Mouse (Mus musculus) CH12.LX (cell line): ENCODE data around the gene Adam15. TPM values are rescaled to one million over a fixed set of nuclear protein-coding genes. Genes with fewer than 3 reads are reported as not detected.

Experiments used
- DNase-seq: peaks from one replicate; pipeline ENCODE4 v3.0.0-alpha.2; 2013; ENCODE audit errors: extremely low read depth
- H3K27ac ChIP-seq: 2 replicates; pipeline ENCODE4 v1.5.1; 2012; ENCODE audit warnings: low read depth, mild to moderate bottlenecking, control low read depth, moderate library complexity; ENCODE audit not compliant: insufficient read depth
- H3K27me3 ChIP-seq: replicated peaks from 2 replicates; pipeline ENCODE3; 2012; ENCODE audit warnings: inconsistent platforms
- H3K36me3 ChIP-seq, 2 experiments: replicated peaks in 1 of 2; 2 replicates each; pipeline versions ENCODE3 to v1.6.1; 2012; ENCODE audit warnings: inconsistent platforms in 1 of 2, low read length in 1 of 2, mild to moderate bottlenecking in 1 of 2, mixed read lengths in 1 of 2, moderate library complexity in 1 of 2; ENCODE audit not compliant: control insufficient read depth in 1 of 2, insufficient read depth in 1 of 2
- H3K4me1 ChIP-seq, 2 experiments: 2 replicates each; pipeline ENCODE4 v1.6.1; 2012; ENCODE audit warnings: inconsistent platforms in 1 of 2, moderate library complexity in 1 of 2; ENCODE audit not compliant: insufficient read depth in 2 of 2, control insufficient read depth in 1 of 2
- H3K4me2 ChIP-seq: 2 replicates; pipeline ENCODE4 v1.6.1; 2012; ENCODE audit warnings: low read depth, mild to moderate bottlenecking, control low read depth; ENCODE audit not compliant: poor library complexity, insufficient read depth, severe bottlenecking
- H3K4me3 ChIP-seq, 3 experiments: fragments of 150-350 bp in 1 of 3; sonication (generic) in 1 of 3; replicated peaks in 1 of 3; 2 replicates each; pipeline versions ENCODE3 to v1.5.1; 2011 to 2012; ENCODE audit warnings: low read depth in 2 of 3, low read length in 2 of 3, mild to moderate bottlenecking in 2 of 3, moderate library complexity in 2 of 3, control low read depth in 1 of 3, improper control_type of control experiment in 1 of 3, inconsistent platforms in 1 of 3, mixed read lengths in 1 of 3; ENCODE audit not compliant: poor library complexity in 1 of 3
- H3K79me2 ChIP-seq: replicated peaks from 2 replicates; pipeline ENCODE4 v1.6.1; 2012; ENCODE audit warnings: mild to moderate bottlenecking, moderate library complexity; ENCODE audit not compliant: control insufficient read depth, poor library complexity, insufficient read depth, severe bottlenecking; ENCODE audit errors: extremely low read depth
- H3K9ac ChIP-seq: 2 replicates; pipeline ENCODE4 v1.6.1; 2012; ENCODE audit warnings: low read depth, mild to moderate bottlenecking, control low read depth, moderate library complexity; ENCODE audit not compliant: insufficient read depth
- H3K9me3 ChIP-seq: replicated peaks from 2 replicates; pipeline ENCODE3; 2012; ENCODE audit warnings: low read length, inconsistent platforms, mixed read lengths
- CTCF ChIP-seq, 2 experiments: IDR thresholded peaks in 1 of 2; conservative IDR thresholded peaks in 1 of 2; 2 replicates each; pipeline ENCODE4 v1.5.1; 2011 to 2012; ENCODE audit warnings: low read depth in 2 of 2, low read length in 2 of 2, improper control_type of control experiment in 1 of 2, inconsistent platforms in 1 of 2, mild to moderate bottlenecking in 1 of 2, moderate library complexity in 1 of 2
- EP300 ChIP-seq: IDR thresholded peaks from 2 replicates; pipeline ENCODE4 v1.6.1; 2011; ENCODE audit warnings: low read length, improper control_type of control experiment
- ETS1 ChIP-seq: conservative IDR thresholded peaks from 2 replicates; pipeline ENCODE4 v1.6.1; 2012; ENCODE audit warnings: low read depth, mild to moderate bottlenecking, inconsistent platforms, low read length, improper control_type of control experiment, moderate library complexity
- IRF4 ChIP-seq: IDR thresholded peaks from 2 replicates; pipeline ENCODE4 v1.6.1; 2014; ENCODE audit warnings: low read depth, mild to moderate bottlenecking, inconsistent platforms, low read length, improper control_type of control experiment
- JUN ChIP-seq: IDR thresholded peaks from 2 replicates; pipeline ENCODE4 v1.6.1; 2011; ENCODE audit warnings: low read depth, mild to moderate bottlenecking, low read length, improper control_type of control experiment, moderate library complexity; ENCODE audit not compliant: insufficient read depth
- JUND ChIP-seq: conservative IDR thresholded peaks from 2 replicates; pipeline ENCODE4 v1.6.1; 2011; ENCODE audit warnings: low read depth, low read length, improper control_type of control experiment
- KAT2A ChIP-seq: IDR thresholded peaks from 2 replicates; pipeline ENCODE4 v1.6.1; 2012; ENCODE audit warnings: low read length, improper control_type of control experiment, inconsistent platforms; ENCODE audit not compliant: insufficient replicate concordance
- MAFK ChIP-seq: IDR thresholded peaks from 2 replicates; pipeline ENCODE4 v1.6.1; 2011; ENCODE audit warnings: low read length, improper control_type of control experiment; ENCODE audit not compliant: insufficient replicate concordance
- MAX ChIP-seq: IDR thresholded peaks from 2 replicates; pipeline ENCODE4 v1.6.1; 2011; ENCODE audit warnings: low read length, improper control_type of control experiment
- NRF1 ChIP-seq: IDR thresholded peaks from 2 replicates; pipeline ENCODE4 v1.6.1; 2014; ENCODE audit warnings: low read depth, mild to moderate bottlenecking, inconsistent platforms, low read length, improper control_type of control experiment, moderate library complexity
- PAX5 ChIP-seq: IDR thresholded peaks from 2 replicates; pipeline ENCODE4 v1.6.1; 2012; ENCODE audit warnings: low read length, inconsistent platforms, mixed read lengths
- POLR2A ChIP-seq: IDR thresholded peaks from 2 replicates; pipeline ENCODE4 v1.6.1; 2011; ENCODE audit warnings: low read depth, mild to moderate bottlenecking, improper control_type of control experiment, low read length
- RAD21 ChIP-seq: IDR thresholded peaks from 2 replicates; pipeline ENCODE4 v1.6.1; 2011; ENCODE audit warnings: low read depth, mild to moderate bottlenecking, low read length, improper control_type of control experiment, moderate library complexity
- TBP ChIP-seq: conservative IDR thresholded peaks from 2 replicates; pipeline ENCODE4 v1.6.1; 2011; ENCODE audit warnings: low read depth, low read length, improper control_type of control experiment
- TCF12 ChIP-seq: IDR thresholded peaks from 2 replicates; pipeline ENCODE4 v1.6.1; 2014; ENCODE audit warnings: low read depth, mild to moderate bottlenecking, inconsistent platforms, low read length, improper control_type of control experiment
- UBTF ChIP-seq: IDR thresholded peaks from 2 replicates; pipeline ENCODE4 v1.6.1; 2012; ENCODE audit warnings: low read depth, mild to moderate bottlenecking, inconsistent platforms, low read length, improper control_type of control experiment, moderate library complexity
- USF1 ChIP-seq: IDR thresholded peaks from 2 replicates; pipeline ENCODE4 v1.6.1; 2014; ENCODE audit warnings: low read depth, mild to moderate bottlenecking, inconsistent platforms, low read length, improper control_type of control experiment
- USF2 ChIP-seq: conservative IDR thresholded peaks from 2 replicates; pipeline ENCODE4 v1.6.1; 2011; ENCODE audit warnings: low read depth, low read length, improper control_type of control experiment
- ZMIZ1 ChIP-seq: IDR thresholded peaks from 2 replicates; pipeline ENCODE4 v1.6.1; 2012; ENCODE audit warnings: low read depth, mild to moderate bottlenecking, inconsistent platforms, low read length, improper control_type of control experiment
- dilution Hi-C: fragments of 300-500 bp; cut with MboI; formaldehyde crosslinking; loops from 2 replicates; pipeline ENCODE4 v1.14.3; 2020; ENCODE audit warnings: low sequenced_read_pairs; ENCODE audit not compliant: extremely low pct_unique_long_range_greater_than_20kb, extremely low pct_ligation_motif_present
- in situ Hi-C: fragments of 300-500 bp; cut with MboI; formaldehyde crosslinking; loops from 3 replicates; pipeline ENCODE4 v1.14.3; 2019; ENCODE audit warnings: low sequenced_read_pairs, low pct_ligation_motif_present, low pct_unique_long_range_greater_than_20kb, mixed read lengths
- polyA plus RNA-seq: library from polyadenylated mRNA; unstranded; fragments of >175 nt; gene quantifications from 2 replicates; pipeline ENCODE4 v1.2.1, GENCODE M21; 2012; ENCODE audit warnings: low read depth; ENCODE audit not compliant: insufficient read length
- total RNA-seq, 2 experiments: library from RNA; depleted of rRNA; stranded (reverse); fragments of 300-350 nt in 1 of 2; fragments of >200 nt in 1 of 2; gene quantifications; 2 replicates each; pipeline ENCODE4 v1.2.3; 2012 to 2014

Adam15 gene
- total and polyA plus RNA-seq, 3 experiments = 5.8 to 39.1 (median 26.5) TPM

GRCm38 (mm10) chr3:89337062-89337720, 12.6 kb downstream of the Adam15 start:
- TF ChIP-seq JUN (no peak), EP300 (no peak), CTCF (conservative IDR thresholded peaks at IDR 0.05 in 1 of 2, IDR thresholded peaks at IDR 0.05 in 1 of 2; ENCODE audit: low read depth in 2 of 2, low read length in 2 of 2) (no peak), USF2 (no peak), ZMIZ1 (no peak), PAX5 (no peak), NRF1 (no peak), RAD21 (no peak), MAX (no peak), TBP (no peak), JUND (no peak), POLR2A (no peak), KAT2A (no peak), MAFK (no peak), USF1 (no peak)
- TF ChIP-seq, all 38 proteins: peak for 0
- Histone ChIP-seq H3K4me2 (peak overlapping the region; percentile 74), H3K27ac (no peak overlapping the region), H3K79me2 (no peaks in the 10 kb centered on the region), H3K9ac (peak overlapping the region; percentile 62), H3K4me3 (peak overlapping the region; percentile 32 to 81 (median 50)), H3K36me3 (peaks cover 0 to 31% of the 10 kb centered on the region in 2 experiments), H3K9me3 (no peaks in the 10 kb centered on the region), H3K27me3 (peaks cover 30% of the 10 kb centered on the region), H3K4me1 (peaks cover 9 to 20% of the 10 kb centered on the region in 2 experiments)
- DNase-seq = no peak
- dilution Hi-C loops = no loop called here
- in situ Hi-C loops = loop anchor here (25.0 kb wide), 2 partner anchors 350 to 425 kb away; partner anchors contain the start of genes Chrnb2 and Ube2q1

- dilution Hi-C loops (no loop called here), in situ Hi-C loops (loop anchor here (25.0 kb wide), 2 partner anchors 351 to 426 kb away; partner anchors contain the start of genes Chrnb2 and Ube2q1)
- H3K27me3 ChIP-seq = peaks cover 30% of the 10 kb centered on the region
- DNase-seq = no peak
- no peaks in the 10 kb centered on the region for H3K9me3 ChIP-seq
- no peak overlapping the region for H3K4me3 ChIP-seq
- peaks cover 0 to 24% of the 10 kb centered on the region in 2 experiments for H3K36me3 ChIP-seq
- H3K79me2 ChIP-seq = no peaks in the 10 kb centered on the region
- no peak overlapping the region for H3K4me2 ChIP-seq
- H3K27ac ChIP-seq = no peak overlapping the region
- no peak overlapping the region for H3K9ac ChIP-seq
- TF ChIP-seq CTCF (conservative IDR thresholded peaks at IDR 0.05 in 1 of 2, IDR thresholded peaks at IDR 0.05 in 1 of 2; ENCODE audit: low read depth in 2 of 2, low read length in 2 of 2) (no peak), TBP (no peak), MAFK (no peak), TCF12 (no peak), UBTF (no peak), JUND (no peak), IRF4 (no peak), ETS1 (no peak)
- H3K4me1 ChIP-seq = peaks cover 9 to 21% of the 10 kb centered on the region in 2 experiments
Observed at GRCm38 (mm10) chr3:89336529-89336928, 13.3 kb downstream of the Adam15 start.
